16 mouse cellular contexts compared by ENCODE assay signal in the genomic region with DNA sequence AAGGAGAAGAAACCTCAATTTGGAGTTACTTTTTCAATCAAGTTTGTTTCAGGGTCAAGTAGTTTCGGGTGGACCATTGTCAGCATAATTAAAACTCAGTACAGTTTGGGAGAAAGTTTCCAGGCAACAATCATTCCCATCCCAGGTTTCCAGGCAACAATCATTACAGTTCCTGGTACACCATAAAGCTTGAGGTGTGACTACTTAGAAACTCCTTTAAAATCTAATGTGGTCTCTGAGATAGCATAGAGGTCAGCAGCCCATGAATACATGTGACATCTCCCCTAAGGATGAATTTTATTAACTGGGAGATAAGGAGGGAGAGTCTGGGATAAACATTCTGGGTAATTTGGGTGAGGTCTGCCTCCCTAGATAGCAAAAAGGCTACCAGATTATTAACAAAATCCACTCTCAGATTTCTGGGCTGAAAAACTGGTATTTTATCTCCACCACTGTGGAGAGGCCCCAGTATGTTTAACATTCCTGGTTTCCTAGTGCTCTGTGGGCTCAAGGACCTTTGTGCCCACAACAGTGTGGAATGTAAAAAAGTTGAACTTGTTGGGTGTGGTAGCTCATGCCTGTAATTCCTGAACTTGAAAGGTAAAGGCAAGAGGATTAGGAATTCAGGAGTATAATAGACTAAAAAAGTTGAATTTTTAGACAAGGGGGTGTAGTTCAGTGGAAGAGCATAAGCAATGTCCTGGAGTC. TPM values are rescaled to one million over a fixed set of nuclear protein-coding genes. Genes with fewer than 3 reads are reported as not detected.
"Had no signal": no experiment of that assay in that cellular context is flagged by ENCODE, and none has a peak within 500 bp of the region (broad histone marks: within the 10 kb centered on the region; RNA-seq: fewer than 3 reads in every experiment).

No protein-coding gene starts in this region.

- H3K27ac ChIP-seq: limb, embryonic 12.5 days; liver, embryonic 13.5 days; macrophage; midbrain, embryonic 15.5 days; neural tube, embryonic 12.5 days had no signal

- H3K4me2 ChIP-seq: limb, embryonic 12.5 days; liver, embryonic 13.5 days; midbrain, embryonic 11.5 days; midbrain, embryonic 15.5 days; neural tube, embryonic 12.5 days had no signal

- H3K4me3 ChIP-seq: limb, embryonic 12.5 days; liver, embryonic 13.5 days; megakaryocyte, embryonic 14.5 days; midbrain, embryonic 15.5 days; neural tube, embryonic 12.5 days had no signal

- H3K36me3 ChIP-seq: limb, embryonic 12.5 days; liver, embryonic 13.5 days; midbrain, embryonic 15.5 days; neural tube, embryonic 12.5 days had no signal

- H3K27me3 ChIP-seq: limb, embryonic 12.5 days; liver, embryonic 13.5 days; megakaryocyte, embryonic 14.5 days; midbrain, embryonic 15.5 days; neural tube, embryonic 12.5 days had no signal

- H3K4me1 ChIP-seq: limb, embryonic 12.5 days; liver, embryonic 13.5 days; megakaryocyte, embryonic 14.5 days; midbrain, embryonic 15.5 days; neural tube, embryonic 12.5 days had no signal

- DNase-seq: kidney, adult 8-10 months; kidney, postnatal 36 days; layer of hippocampus, adult 9-11 months; layer of hippocampus, postnatal 36 days; liver; liver, embryonic 13.5 days; liver, postnatal 0 days; thymus, adult 2 months; thymus, postnatal 25 days had no signal

- H3K9me3 ChIP-seq: limb, embryonic 12.5 days; liver, embryonic 13.5 days; megakaryocyte, embryonic 14.5 days; midbrain, embryonic 15.5 days; neural tube, embryonic 12.5 days had no signal

- H3K9ac ChIP-seq: limb, embryonic 12.5 days; liver, embryonic 13.5 days; liver, postnatal 0 days; midbrain, embryonic 15.5 days; neural tube, embryonic 12.5 days had no signal

- ATAC-seq: inflammation-experienced regulatory T-cells, adult 6 months; liver, postnatal 0 days; midbrain, embryonic 15.5 days had no signal

RNA-seq across cellular contexts. Expression of gene Plxnb3, which starts 12.0 kb away (rescaled TPM):
- polyA plus RNA-seq: inflammation-experienced regulatory T-cells, adult 6 months; midbrain, embryonic 11.5 days had no signal
